34 mouse cellular contexts compared by ENCODE assay signal in the genomic region with DNA sequence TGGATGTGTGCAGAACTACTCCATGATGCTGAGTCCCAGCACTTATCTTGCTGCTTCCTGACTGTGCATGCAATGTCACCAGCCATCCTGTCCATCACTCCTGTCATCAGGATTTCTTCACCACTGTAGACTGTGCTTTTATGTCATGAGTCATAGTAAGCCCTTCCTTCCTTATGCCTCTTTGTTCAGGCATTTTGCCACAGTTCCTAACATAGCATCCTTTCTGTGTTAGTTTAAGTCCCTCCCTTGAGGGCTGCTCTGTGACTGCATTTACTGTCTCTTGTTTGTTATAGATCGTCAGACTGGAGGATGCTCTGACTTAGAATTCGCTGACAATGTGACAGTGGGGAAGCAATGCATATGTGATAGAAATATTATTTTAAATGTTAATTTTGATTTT.
"Had no signal": no experiment of that assay in that cellular context is flagged by ENCODE, and none has a peak within 500 bp of the region (broad histone marks: within the 10 kb centered on the region; RNA-seq: fewer than 3 reads in every experiment).

No protein-coding gene starts in this region.

- H3K27me3 ChIP-seq: heart, embryonic 12.5 days; heart, embryonic 13.5 days; heart, embryonic 15.5 days; hindbrain, embryonic 12.5 days; hindbrain, embryonic 13.5 days; hindbrain, embryonic 15.5 days; intestine, embryonic 15.5 days; kidney, embryonic 15.5 days had no signal

- H3K4me1 ChIP-seq: heart, embryonic 12.5 days; heart, embryonic 13.5 days; heart, embryonic 15.5 days; hindbrain, embryonic 10.5 days; hindbrain, embryonic 12.5 days; hindbrain, embryonic 13.5 days; hindbrain, embryonic 15.5 days; intestine, embryonic 15.5 days; kidney, embryonic 15.5 days had no signal

- H3K36me3 ChIP-seq: heart, embryonic 12.5 days; heart, embryonic 13.5 days; heart, embryonic 15.5 days; hindbrain, embryonic 10.5 days; hindbrain, embryonic 12.5 days; hindbrain, embryonic 13.5 days; hindbrain, embryonic 15.5 days; intestine, embryonic 15.5 days; kidney, embryonic 15.5 days had no signal

- H3K4me2 ChIP-seq: heart, embryonic 12.5 days; heart, embryonic 13.5 days; heart, embryonic 15.5 days; hindbrain, embryonic 12.5 days; hindbrain, embryonic 13.5 days; hindbrain, embryonic 14.5 days; hindbrain, embryonic 15.5 days; intestine, embryonic 15.5 days; kidney, embryonic 15.5 days had no signal

- H3K9me3 ChIP-seq: heart, embryonic 12.5 days; heart, embryonic 13.5 days; heart, embryonic 15.5 days; hindbrain, embryonic 10.5 days; hindbrain, embryonic 12.5 days; hindbrain, embryonic 13.5 days; hindbrain, embryonic 15.5 days; intestine, embryonic 15.5 days; kidney, embryonic 15.5 days had no signal

- DNase-seq: heart, postnatal 10 days; heart, postnatal 14 days; heart, postnatal 36 days; heart, postnatal 4 days; kidney, adult 11 months; kidney, adult 18-20 months; kidney, adult 2 months; kidney, adult 8-10 months; kidney, adult 9 months; kidney, postnatal 10 days; kidney, postnatal 14 days; kidney, postnatal 25 days; kidney, postnatal 36 days; kidney, postnatal 4 days; layer of hippocampus, adult 9-11 months; layer of hippocampus, postnatal 36 days had no signal

- ATAC-seq: hindbrain, embryonic 16.5 days; hindbrain, postnatal 0 days; inflammation-experienced regulatory T-cells, adult 6 months; intestine, embryonic 15.5 days; intestine, embryonic 16.5 days; intestine, postnatal 0 days had no signal

- H3K4me3 ChIP-seq: heart, embryonic 12.5 days; heart, embryonic 13.5 days; heart, embryonic 15.5 days; hindbrain, embryonic 10.5 days; hindbrain, embryonic 12.5 days; hindbrain, embryonic 13.5 days; hindbrain, embryonic 15.5 days; intestine, embryonic 15.5 days; kidney, embryonic 15.5 days; layer of hippocampus, adult 2 months; left cerebral cortex, adult 2 months had no signal

- H3K9ac ChIP-seq: heart, embryonic 12.5 days; heart, embryonic 13.5 days; heart, embryonic 15.5 days; hindbrain, embryonic 12.5 days; hindbrain, embryonic 13.5 days; hindbrain, embryonic 14.5 days; hindbrain, embryonic 15.5 days; intestine, embryonic 15.5 days; kidney, embryonic 15.5 days had no signal

- H3K27ac ChIP-seq: heart, embryonic 13.5 days; heart, embryonic 15.5 days; hindbrain, embryonic 10.5 days; hindbrain, embryonic 12.5 days; hindbrain, embryonic 13.5 days; hindbrain, embryonic 14.5 days; hindbrain, embryonic 15.5 days; hindbrain, postnatal 0 days; intestine, embryonic 15.5 days; kidney, embryonic 15.5 days; kidney, postnatal 0 days; layer of hippocampus, adult 2 months; left cerebral cortex, adult 2 months had no signal
